Mouse (Mus musculus) embryonic facial prominence, embryonic 11.5 days (tissue): ENCODE data around the gene Hoxd13. TPM values are rescaled to one million over a fixed set of nuclear protein-coding genes. Genes with fewer than 3 reads are reported as not detected.

Experiments used
- ATAC-seq: fragments of 200-750 bp; cut with Nextera tagmentation; replicated peaks from 2 replicates; pipeline ENCODE4 v1.8.0; 2017; ENCODE audit warnings: low read depth; ENCODE audit not compliant: insufficient number of reproducible peaks, low FRiP score, low TSS enrichment
- DNase-seq: peaks from one replicate; pipeline ENCODE4 v3.0.0-alpha.2; 2015; ENCODE audit warnings: low spot score
- H3K27ac ChIP-seq: fragments of 300-500 bp; sonication (generic); replicated peaks from 2 replicates; pipeline ENCODE4 v1.5.1; 2014; ENCODE audit warnings: mild to moderate bottlenecking, low read depth, low read length, control low read depth
- H3K27me3 ChIP-seq: fragments of 300-500 bp; sonication (generic); 2 replicates; pipeline ENCODE4 v1.6.1; 2014; ENCODE audit warnings: mild to moderate bottlenecking, low read length, moderate library complexity, mixed read lengths; ENCODE audit not compliant: control insufficient read depth, insufficient read depth
- H3K36me3 ChIP-seq: fragments of 300-500 bp; sonication (generic); replicated peaks from 2 replicates; pipeline ENCODE4 v1.6.1; 2014; ENCODE audit warnings: low read depth, mild to moderate bottlenecking, low read length, moderate library complexity, mixed read lengths; ENCODE audit not compliant: control insufficient read depth, insufficient read depth
- H3K4me1 ChIP-seq: fragments of 300-500 bp; sonication (generic); 2 replicates; pipeline ENCODE4 v1.6.1; 2014; ENCODE audit warnings: low read length, mixed read lengths; ENCODE audit not compliant: control insufficient read depth, insufficient read depth
- H3K4me2 ChIP-seq: fragments of 300-500 bp; sonication (generic); 2 replicates; pipeline ENCODE4 v1.6.1; 2014; ENCODE audit warnings: low read depth, mild to moderate bottlenecking, control low read depth, low read length, moderate library complexity
- H3K4me3 ChIP-seq: fragments of 300-500 bp; sonication (generic); 2 replicates; pipeline ENCODE4 v1.5.1; 2014; ENCODE audit warnings: low read depth, low read length, control low read depth
- H3K9ac ChIP-seq: fragments of 300-500 bp; sonication (generic); replicated peaks from 2 replicates; pipeline ENCODE4 v1.6.1; 2014; ENCODE audit warnings: mild to moderate bottlenecking, control low read depth, low read length
- H3K9me3 ChIP-seq: fragments of 300-500 bp; sonication (generic); replicated peaks from 2 replicates; pipeline ENCODE4 v1.6.1; 2016; ENCODE audit warnings: mild to moderate bottlenecking, low read length, inconsistent platforms, mixed read lengths; ENCODE audit not compliant: control insufficient read depth
- WGBS: fragments of 180-500 bp; shearing (Covaris S2); extraction: QIAGEN DNeasy Blood & Tissue Kit; methylation state at CpG from one replicate; pipeline ENCODE4 v1.1.7; 2014; 5-methylcytosine and 5-hydroxymethylcytosine counted together
- polyA plus RNA-seq: library from polyadenylated mRNA; unstranded; fragments of >200 nt; fragmentation: Nextera tagmentation; extraction: Ambion mirVana; gene quantifications from 2 replicates; pipeline ENCODE4 v1.2.1, GENCODE M21; 2014

The Hoxd13 gene
- polyA plus RNA-seq, 1 experiment from 2014 or later: not detected

- ATAC-seq (no peak), DNase-seq (peak; percentile 33)
- Histone ChIP-seq H3K4me2 (no peak overlapping the region), H3K27me3 (peaks cover 74% of the 10 kb centered on the region), H3K36me3 (no peaks in the 10 kb centered on the region), H3K4me3 (no peak overlapping the region), H3K9me3 (no peaks in the 10 kb centered on the region), H3K4me1 (no peaks in the 10 kb centered on the region; the same call in 1 of the 2 replicates), H3K27ac (no peak overlapping the region), H3K9ac (no peak overlapping the region)
- 10% methylated on average over 17 of the region's 17 CpGs for WGBS
Measured at GRCm38 (mm10) chr2:74653781-74654535, 14.2 kb upstream of the Hoxd13 start.

- Histone ChIP-seq H3K36me3 (no peaks in the 10 kb centered on the region), H3K9me3 (no peaks in the 10 kb centered on the region), H3K4me2 (no peak overlapping the region), H3K27ac (no peak overlapping the region), H3K4me3 (no peak overlapping the region), H3K27me3 (peaks cover 70% of the 10 kb centered on the region), H3K9ac (no peak overlapping the region), H3K4me1 (no peaks in the 10 kb centered on the region; the same call in 1 of the 2 replicates)
- ATAC-seq (no peak), DNase-seq (no peak)
- WGBS: 3% methylated on average over 15 of the region's 20 CpGs
Measured at GRCm38 (mm10) chr2:74654743-74655419, 13.2 kb upstream of the Hoxd13 start.

GRCm38 (mm10) chr2:74655420-74655781 is 12.7 kb upstream of the Hoxd13 start:
- no peaks in the 10 kb centered on the region; the same call in 1 of the 2 replicates for H3K4me1 ChIP-seq
- H3K4me2 ChIP-seq: peak overlapping the region; percentile 49; the same call in 1 of the 2 replicates
- DNase-seq (peak; percentile 40), ATAC-seq (no peak)
- no peak overlapping the region for H3K27ac ChIP-seq
- H3K9ac ChIP-seq: no peak overlapping the region
- H3K36me3 ChIP-seq: no peaks in the 10 kb centered on the region
- WGBS: 1% methylated on average over 27 of the region's 47 CpGs
- peaks cover 65% of the 10 kb centered on the region for H3K27me3 ChIP-seq
- peak overlapping the region; percentile 23 for H3K4me3 ChIP-seq
- H3K9me3 ChIP-seq: no peaks in the 10 kb centered on the region

DNA sequence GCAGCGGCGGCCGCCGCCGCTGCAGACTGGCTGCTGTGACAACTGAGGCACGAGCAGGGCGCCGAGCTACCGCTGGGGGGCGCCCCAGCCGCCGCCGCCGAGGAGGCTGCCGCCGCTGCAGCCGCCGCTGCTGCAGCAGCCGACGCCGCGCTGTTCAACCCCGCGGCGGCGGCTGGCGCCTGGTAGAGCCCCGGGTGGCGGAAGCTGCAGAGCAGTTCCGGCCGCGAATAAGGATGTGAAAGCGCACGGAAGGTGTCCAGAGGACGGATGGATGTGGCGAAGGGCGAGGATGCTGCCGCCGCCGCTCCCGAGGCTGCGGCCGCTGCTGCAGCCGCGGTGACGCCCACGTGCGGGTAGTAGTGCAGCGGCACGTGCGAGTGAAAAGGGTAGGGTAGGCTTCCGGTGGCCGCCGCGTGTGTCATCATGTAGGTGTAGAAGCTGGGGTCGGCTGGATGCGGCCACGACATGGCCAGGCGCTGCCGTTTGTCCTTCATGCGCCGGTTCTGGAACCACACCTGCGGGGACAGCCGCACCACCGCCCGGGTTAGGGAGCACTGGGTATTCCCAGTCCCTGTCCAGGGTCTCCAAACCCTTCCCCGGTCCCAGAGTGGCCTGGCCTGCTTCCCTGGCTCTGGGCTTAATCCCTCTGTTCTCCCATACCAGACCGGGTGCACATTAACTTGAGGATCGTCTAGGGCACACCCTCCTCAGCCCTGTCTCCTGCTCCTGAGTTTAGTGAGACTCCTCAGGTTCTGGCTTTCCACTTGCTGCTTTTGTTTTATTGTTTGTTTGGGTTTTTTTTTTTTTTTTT is 12.1 kb upstream of the Hoxd13 start:
- WGBS: 0% methylated on average over 60 of the region's 69 CpGs
- H3K4me3 ChIP-seq: peak overlapping the region; percentile 23
- H3K9ac ChIP-seq: no peak overlapping the region

GRCm38 (mm10) chr2:74656632-74657021 is 11.5 kb upstream of the Hoxd13 start:
- DNase-seq (peak; percentile 29), ATAC-seq (no peak)
- Histone ChIP-seq H3K9ac (no peak overlapping the region), H3K36me3 (no peaks in the 10 kb centered on the region), H3K27ac (no peak overlapping the region), H3K4me2 (no peak overlapping the region), H3K9me3 (no peaks in the 10 kb centered on the region), H3K4me1 (no peaks in the 10 kb centered on the region; the same call in 1 of the 2 replicates), H3K27me3 (peaks cover 67% of the 10 kb centered on the region), H3K4me3 (no peak overlapping the region)
- 3% methylated on average over 4 of the region's 4 CpGs for WGBS

More for the DNA sequence above, 12.1 kb upstream of the Hoxd13 start:
- peaks cover 65% of the 10 kb centered on the region for H3K27me3 ChIP-seq
- no peak overlapping the region for H3K27ac ChIP-seq
- no peaks in the 10 kb centered on the region for H3K36me3 ChIP-seq
- no peaks in the 10 kb centered on the region; the same call in 1 of the 2 replicates for H3K4me1 ChIP-seq
- ATAC-seq (no peak), DNase-seq (peak; percentile 50)
- no peaks in the 10 kb centered on the region for H3K9me3 ChIP-seq
- H3K4me2 ChIP-seq: peak overlapping the region; percentile 49; the same call in 1 of the 2 replicates

GRCm38 (mm10) chr2:74657251-74658023 is 10.7 kb upstream of the Hoxd13 start:
- no peaks in the 10 kb centered on the region for H3K36me3 ChIP-seq
- DNase-seq: peak; percentile 38
- no peak overlapping the region for H3K4me2 ChIP-seq
- H3K9ac ChIP-seq: no peak overlapping the region
- peaks cover 67% of the 10 kb centered on the region for H3K27me3 ChIP-seq
- no peaks in the 10 kb centered on the region for H3K9me3 ChIP-seq
- H3K4me1 ChIP-seq: no peaks in the 10 kb centered on the region; the same call in 1 of the 2 replicates
- H3K4me3 ChIP-seq: no peak overlapping the region
- ATAC-seq: no peak
- H3K27ac ChIP-seq: no peak overlapping the region
- WGBS: 2% methylated on average over 62 of the region's 62 CpGs

- DNase-seq (no peak), ATAC-seq (no peak)
- no peaks in the 10 kb centered on the region; the same call in 1 of the 2 replicates for H3K4me1 ChIP-seq
- no peak overlapping the region for H3K4me2 ChIP-seq
- no peak overlapping the region for H3K4me3 ChIP-seq
- no peak overlapping the region for H3K9ac ChIP-seq
- WGBS: 1% methylated on average over 15 of the region's 15 CpGs
- no peak overlapping the region for H3K27ac ChIP-seq
- H3K9me3 ChIP-seq: no peaks in the 10 kb centered on the region
- H3K36me3 ChIP-seq: no peaks in the 10 kb centered on the region
- H3K27me3 ChIP-seq: peaks cover 72% of the 10 kb centered on the region
Measured at GRCm38 (mm10) chr2:74658024-74658666, 10.0 kb upstream of the Hoxd13 start.
